Mouse (Mus musculus): Measurements from ENCODE around the gene Cmip. TPM values are rescaled to one million over a fixed set of nuclear protein-coding genes. Genes with fewer than 3 reads are reported as not detected.

Cmip gene
- polyA plus RNA-seq, 1 experiment = 103 TPM

GRCm38 (mm10) chr8:117485316-117485715 is 228.5 kb downstream of the Cmip start:
- H3K27ac ChIP-seq (ENCODE audit: control insufficient read depth, insufficient read depth, low read length) = no peak overlapping the region

GRCm38 (mm10) chr8:117488246-117489005 is 231.6 kb downstream of the Cmip start:
- 92% methylated on average over 10 of the region's 10 CpGs for WGBS
- H3K4me3 ChIP-seq (ENCODE audit: control insufficient read depth, insufficient read depth, low read length) = no peak overlapping the region
- no peak for TF ChIP-seq POLR2A (IDR thresholded peaks at IDR 0.05; ENCODE audit: control insufficient read depth, extremely low read depth, insufficient read depth, low read length, poor library complexity)
- TF ChIP-seq CTCF (IDR thresholded peaks at IDR 0.05; ENCODE audit: borderline replicate concordance, control insufficient read depth, extremely low read depth, insufficient read depth, low read length, poor library complexity) = no peak
- H3K36me3 ChIP-seq (ENCODE audit: control insufficient read depth, insufficient read depth, low read length) = no peaks in the 10 kb centered on the region
- H3K27ac ChIP-seq (ENCODE audit: control insufficient read depth, insufficient read depth, low read length) = no peak overlapping the region
- no peaks in the 10 kb centered on the region for H3K4me1 ChIP-seq (replicated peaks; ENCODE audit: control insufficient read depth, insufficient read depth, low read length)
- DNase-seq = no peak
- H3K27me3 ChIP-seq (ENCODE audit: control insufficient read depth, insufficient read depth, low read length) = no peaks in the 10 kb centered on the region

More at GRCm38 (mm10) chr8:117485316-117485715, 228.5 kb downstream of the Cmip start:
- Histone ChIP-seq H3K4me1 (replicated peaks; ENCODE audit: control insufficient read depth, insufficient read depth, low read length) (no peaks in the 10 kb centered on the region; the same call in 1 of the 2 replicates), H3K36me3 (ENCODE audit: control insufficient read depth, insufficient read depth, low read length) (no peaks in the 10 kb centered on the region), H3K27me3 (ENCODE audit: control insufficient read depth, insufficient read depth, low read length) (no peaks in the 10 kb centered on the region), H3K4me3 (ENCODE audit: control insufficient read depth, insufficient read depth, low read length) (no peak overlapping the region)
- no peak for DNase-seq
- TF ChIP-seq CTCF (IDR thresholded peaks at IDR 0.05; ENCODE audit: borderline replicate concordance, control insufficient read depth, extremely low read depth, insufficient read depth, low read length, poor library complexity) (no peak), POLR2A (IDR thresholded peaks at IDR 0.05; ENCODE audit: control insufficient read depth, extremely low read depth, insufficient read depth, low read length, poor library complexity) (no peak)
- WGBS = 22% methylated on average over 1 of the region's 1 CpGs

GRCm38 (mm10) chr8:117493543-117493942 is 236.7 kb downstream of the Cmip start:
- Histone ChIP-seq H3K27ac (ENCODE audit: control insufficient read depth, insufficient read depth, low read length) (no peak overlapping the region), H3K4me3 (ENCODE audit: control insufficient read depth, insufficient read depth, low read length) (no peak overlapping the region), H3K4me1 (replicated peaks; ENCODE audit: control insufficient read depth, insufficient read depth, low read length) (peaks cover 6% of the 10 kb centered on the region), H3K27me3 (ENCODE audit: control insufficient read depth, insufficient read depth, low read length) (no peaks in the 10 kb centered on the region; the same call in 1 of the 2 replicates), H3K36me3 (ENCODE audit: control insufficient read depth, insufficient read depth, low read length) (no peaks in the 10 kb centered on the region)
- no peak for DNase-seq
- 69% methylated on average over 9 of the region's 9 CpGs for WGBS
- no peak for TF ChIP-seq POLR2A (IDR thresholded peaks at IDR 0.05; ENCODE audit: control insufficient read depth, extremely low read depth, insufficient read depth, low read length, poor library complexity)
- no peak for TF ChIP-seq CTCF (IDR thresholded peaks at IDR 0.05; ENCODE audit: borderline replicate concordance, control insufficient read depth, extremely low read depth, insufficient read depth, low read length, poor library complexity)

- Histone ChIP-seq H3K27me3 (ENCODE audit: control insufficient read depth, insufficient read depth, low read length) (no peaks in the 10 kb centered on the region; the same call in 1 of the 2 replicates), H3K36me3 (ENCODE audit: control insufficient read depth, insufficient read depth, low read length) (no peaks in the 10 kb centered on the region), H3K27ac (ENCODE audit: control insufficient read depth, insufficient read depth, low read length) (no peak overlapping the region), H3K4me1 (replicated peaks; ENCODE audit: control insufficient read depth, insufficient read depth, low read length) (peaks cover 14% of the 10 kb centered on the region), H3K4me3 (ENCODE audit: control insufficient read depth, insufficient read depth, low read length) (no peak overlapping the region)
- DNase-seq = no peak
- no peak for TF ChIP-seq CTCF (IDR thresholded peaks at IDR 0.05; ENCODE audit: borderline replicate concordance, control insufficient read depth, extremely low read depth, insufficient read depth, low read length, poor library complexity)
- 33% methylated on average over 2 of the region's 2 CpGs for whole genome bisulfite sequencing
These were observed 238.0 kb downstream of the Cmip start for GRCm38 (mm10) chr8:117494874-117495273.

GRCm38 (mm10) chr8:117498179-117498914 is 241.5 kb downstream of the Cmip start, which contains the start of gene Plcg2:
Gene Plcg2 (plus strand): TSS chr8:117498291.
- Histone ChIP-seq H3K4me1 (replicated peaks; ENCODE audit: control insufficient read depth, insufficient read depth, low read length) (peaks cover 14% of the 10 kb centered on the region), H3K27me3 (ENCODE audit: control insufficient read depth, insufficient read depth, low read length) (no peaks in the 10 kb centered on the region; the same call in 1 of the 2 replicates), H3K36me3 (ENCODE audit: control insufficient read depth, insufficient read depth, low read length) (no peaks in the 10 kb centered on the region), H3K4me3 (ENCODE audit: control insufficient read depth, insufficient read depth, low read length) (peak within 1 kb of the TSS; percentile 61), H3K27ac (ENCODE audit: control insufficient read depth, insufficient read depth, low read length) (no peak within 1 kb of the TSS)
- peak; percentile 59 for DNase-seq
- TF ChIP-seq CTCF (IDR thresholded peaks at IDR 0.05; ENCODE audit: borderline replicate concordance, control insufficient read depth, extremely low read depth, insufficient read depth, low read length, poor library complexity) = no peak
- TF ChIP-seq POLR2A (IDR thresholded peaks at IDR 0.05; ENCODE audit: control insufficient read depth, extremely low read depth, insufficient read depth, low read length, poor library complexity) = no peak
- under 1% methylated on average over 61 of the region's 62 CpGs for WGBS

GRCm38 (mm10) chr8:117498915-117499540 is 242.2 kb downstream of the Cmip start:
- Histone ChIP-seq H3K27ac (ENCODE audit: control insufficient read depth, insufficient read depth, low read length) (no peak overlapping the region), H3K4me1 (replicated peaks; ENCODE audit: control insufficient read depth, insufficient read depth, low read length) (peaks cover 14% of the 10 kb centered on the region), H3K4me3 (ENCODE audit: control insufficient read depth, insufficient read depth, low read length) (peak overlapping the region; percentile 61), H3K36me3 (ENCODE audit: control insufficient read depth, insufficient read depth, low read length) (no peaks in the 10 kb centered on the region), H3K27me3 (ENCODE audit: control insufficient read depth, insufficient read depth, low read length) (no peaks in the 10 kb centered on the region; the same call in 1 of the 2 replicates)
- peak; percentile 4 for DNase-seq
- WGBS = 14% methylated on average over 20 of the region's 20 CpGs
- TF ChIP-seq CTCF (IDR thresholded peaks at IDR 0.05; ENCODE audit: borderline replicate concordance, control insufficient read depth, extremely low read depth, insufficient read depth, low read length, poor library complexity) (no peak), POLR2A (IDR thresholded peaks at IDR 0.05; ENCODE audit: control insufficient read depth, extremely low read depth, insufficient read depth, low read length, poor library complexity) (no peak)
